Mouse (Mus musculus): Measurements from ENCODE around the gene Olfr146. TPM values are rescaled to one million over a fixed set of nuclear protein-coding genes. Genes with fewer than 3 reads are reported as not detected.

The Olfr146 gene
- not detected in 2 replicates for polyA plus RNA-seq (2014; fragmentation: Nextera tagmentation; extraction: Ambion mirVana)

DNA sequence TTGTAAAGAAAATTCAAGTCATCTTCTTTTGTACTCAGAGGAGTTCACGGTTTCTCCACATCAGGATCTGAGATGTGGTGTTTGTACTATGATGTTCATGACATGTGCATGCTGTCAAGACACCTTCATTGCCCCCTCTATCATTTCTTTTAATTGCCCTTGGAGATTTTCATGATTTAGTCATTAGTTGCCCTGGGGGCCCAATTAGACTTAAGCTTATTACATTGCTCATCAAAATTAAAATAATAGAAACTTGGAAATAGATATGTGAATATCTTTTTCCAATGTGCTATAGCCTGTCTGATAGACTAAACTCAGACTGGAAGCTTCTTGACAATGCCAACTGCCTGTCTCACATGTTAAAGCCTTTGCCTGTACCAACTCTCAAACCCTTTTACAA is at the start of gene Olfr146:
Gene Olfr146, minus strand, starts transcription at position 101 of the 400 bp plus-strand sequence.
- Histone ChIP-seq H3K36me3 (ENCODE audit: control insufficient read depth, insufficient read depth, low read length) (no peaks in the 10 kb centered on the region), H3K9ac (replicated peaks; ENCODE audit: low read depth, low read length) (no peak within 1 kb of the TSS), H3K27me3 (ENCODE audit: control insufficient read depth, insufficient read depth, low read length) (no peaks in the 10 kb centered on the region), H3K27ac (ENCODE audit: low read depth, low read length) (no peak within 1 kb of the TSS), H3K4me3 (ENCODE audit: low read depth, low read length) (no peak within 1 kb of the TSS), H3K4me2 (ENCODE audit: low read depth, low read length) (no peak within 1 kb of the TSS), H3K9me3 (ENCODE audit: control insufficient read depth, low read length) (no peaks in the 10 kb centered on the region), H3K4me1 (ENCODE audit: control insufficient read depth, insufficient read depth, low read length) (no peaks in the 10 kb centered on the region)
- 80% methylated on average over 1 of the region's 1 CpGs for WGBS
- no peak for ATAC-seq (ENCODE audit: low read depth)

DNA sequence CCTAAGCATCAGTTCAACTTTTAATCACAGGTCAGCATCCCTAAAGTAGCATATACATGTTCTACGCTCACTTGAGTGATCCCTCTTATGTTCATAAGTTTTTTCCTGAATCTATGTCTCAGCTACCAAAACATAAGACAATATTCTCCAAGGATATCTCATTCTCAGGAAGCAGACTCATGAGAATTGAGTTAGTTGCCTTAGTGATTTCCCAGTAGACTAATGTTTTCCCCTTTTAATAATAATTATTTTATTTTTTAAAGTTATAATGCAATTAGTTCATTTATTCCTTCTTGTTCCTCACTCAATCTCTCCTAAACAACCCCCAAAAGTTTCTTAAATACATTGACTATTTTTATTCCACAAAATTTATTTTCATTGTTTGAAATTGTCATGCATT is 41.7 kb upstream of the Olfr146 start, which contains the start of gene Olfr937:
Gene Olfr937, minus strand, starts transcription at position 101 of the 400 bp plus-strand sequence.
- no peak within 1 kb of the TSS for H3K9ac ChIP-seq (replicated peaks; ENCODE audit: low read depth, low read length)
- ATAC-seq (ENCODE audit: low read depth), result no peak
- no peak within 1 kb of the TSS for H3K27ac ChIP-seq (ENCODE audit: low read depth, low read length)
- no peaks in the 10 kb centered on the region for H3K36me3 ChIP-seq (ENCODE audit: control insufficient read depth, insufficient read depth, low read length)
- H3K4me3 ChIP-seq (ENCODE audit: low read depth, low read length), result no peak within 1 kb of the TSS
- no peak within 1 kb of the TSS for H3K4me2 ChIP-seq (ENCODE audit: low read depth, low read length)
- no peaks in the 10 kb centered on the region for H3K9me3 ChIP-seq (ENCODE audit: control insufficient read depth, low read length)
- 91% methylated on average over 1 of the region's 1 CpGs for WGBS
- no peaks in the 10 kb centered on the region for H3K4me1 ChIP-seq (ENCODE audit: control insufficient read depth, insufficient read depth, low read length)
- H3K27me3 ChIP-seq (ENCODE audit: control insufficient read depth, insufficient read depth, low read length), result no peaks in the 10 kb centered on the region

DNA sequence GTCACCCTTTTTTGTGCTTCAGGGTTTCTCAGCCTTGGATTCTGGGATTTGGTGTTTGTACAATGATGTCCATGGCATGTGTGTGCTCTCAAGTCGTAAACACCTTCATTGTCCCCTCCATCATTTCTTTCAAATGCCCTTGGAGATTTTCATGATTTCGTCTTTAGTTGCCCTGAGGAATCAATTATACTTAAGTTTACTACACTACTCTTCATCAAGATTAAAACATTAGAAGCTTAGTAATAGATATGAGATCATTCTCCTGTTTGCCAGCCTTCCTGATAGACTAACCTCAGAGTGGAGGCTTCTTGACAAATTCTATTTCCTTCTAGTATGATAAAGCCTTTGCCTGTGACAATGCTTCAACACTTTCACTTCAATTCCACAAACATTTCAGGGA is 23.6 kb downstream of the Olfr146 start, which contains the start of gene Olfr935:
Gene Olfr935, minus strand, starts transcription at position 101 of the 400 bp plus-strand sequence.
- H3K36me3 ChIP-seq (ENCODE audit: control insufficient read depth, insufficient read depth, low read length), result no peaks in the 10 kb centered on the region
- H3K4me1 ChIP-seq (ENCODE audit: control insufficient read depth, insufficient read depth, low read length), result no peaks in the 10 kb centered on the region
- no peak for ATAC-seq (ENCODE audit: low read depth)
- 83% methylated on average over 2 of the region's 2 CpGs for WGBS
- H3K4me3 ChIP-seq (ENCODE audit: low read depth, low read length), result no peak within 1 kb of the TSS
- H3K9me3 ChIP-seq (ENCODE audit: control insufficient read depth, low read length), result no peaks in the 10 kb centered on the region
- no peak within 1 kb of the TSS for H3K4me2 ChIP-seq (ENCODE audit: low read depth, low read length)
- H3K27me3 ChIP-seq (ENCODE audit: control insufficient read depth, insufficient read depth, low read length), result no peaks in the 10 kb centered on the region
- no peak within 1 kb of the TSS for H3K9ac ChIP-seq (replicated peaks; ENCODE audit: low read depth, low read length)
- H3K27ac ChIP-seq (ENCODE audit: low read depth, low read length), result no peak within 1 kb of the TSS

DNA sequence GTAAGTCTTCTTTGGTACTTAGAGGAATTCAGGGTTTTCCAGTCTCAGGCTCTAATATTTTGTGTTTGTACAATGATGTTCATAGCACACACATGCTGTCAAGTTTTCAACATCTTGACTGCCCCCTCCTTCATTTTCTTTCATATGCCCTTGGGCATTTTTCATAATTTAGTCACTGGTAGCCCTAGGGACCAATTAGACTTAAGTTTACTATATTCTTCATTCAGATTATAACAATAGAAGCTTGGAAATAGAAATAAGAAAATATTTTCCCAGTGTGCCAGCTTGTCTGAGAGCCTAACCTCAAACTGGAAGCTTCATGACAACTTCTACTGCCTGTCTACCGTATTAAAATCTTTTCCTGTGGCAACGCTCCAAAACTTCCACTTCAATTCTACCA is 35.0 kb downstream of the Olfr146 start, which contains the start of gene Olfr934:
Gene Olfr934, minus strand, starts transcription at position 101 of the 400 bp plus-strand sequence.
- Histone ChIP-seq H3K9me3 (ENCODE audit: control insufficient read depth, low read length) (no peaks in the 10 kb centered on the region), H3K36me3 (ENCODE audit: control insufficient read depth, insufficient read depth, low read length) (no peaks in the 10 kb centered on the region), H3K27me3 (ENCODE audit: control insufficient read depth, insufficient read depth, low read length) (no peaks in the 10 kb centered on the region), H3K4me1 (ENCODE audit: control insufficient read depth, insufficient read depth, low read length) (no peaks in the 10 kb centered on the region), H3K4me3 (ENCODE audit: low read depth, low read length) (no peak within 1 kb of the TSS), H3K27ac (ENCODE audit: low read depth, low read length) (no peak within 1 kb of the TSS), H3K4me2 (ENCODE audit: low read depth, low read length) (no peak within 1 kb of the TSS), H3K9ac (replicated peaks; ENCODE audit: low read depth, low read length) (no peak within 1 kb of the TSS)
- no peak for ATAC-seq (ENCODE audit: low read depth)
- WGBS, result 96% methylated on average over 2 of the region's 2 CpGs

DNA sequence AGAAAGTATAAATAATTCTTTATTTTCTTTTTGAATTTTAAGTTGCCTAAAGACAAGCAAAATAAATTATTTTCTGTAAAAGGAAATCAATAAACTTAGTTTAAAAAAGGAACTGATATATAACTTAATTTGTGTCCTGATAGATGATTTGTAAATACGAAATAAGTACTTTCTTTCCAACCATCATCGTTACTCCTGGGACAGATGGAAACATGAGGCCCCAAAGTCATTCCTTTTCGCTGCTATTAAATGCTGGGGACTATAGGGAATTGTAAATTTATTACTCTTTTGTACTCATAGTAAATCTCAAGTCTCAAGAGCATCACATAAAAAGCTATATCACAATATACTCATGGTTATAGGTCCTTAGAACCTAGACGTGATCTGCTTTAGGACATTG is 51.2 kb downstream of the Olfr146 start, which contains the start of gene Olfr933:
Gene Olfr933, plus strand, starts transcription at position 301 of the 400 bp plus-strand sequence.
- Histone ChIP-seq H3K4me2 (ENCODE audit: low read depth, low read length) (no peak within 1 kb of the TSS), H3K27ac (ENCODE audit: low read depth, low read length) (no peak within 1 kb of the TSS), H3K36me3 (ENCODE audit: control insufficient read depth, insufficient read depth, low read length) (no peaks in the 10 kb centered on the region), H3K9ac (replicated peaks; ENCODE audit: low read depth, low read length) (no peak within 1 kb of the TSS), H3K4me1 (ENCODE audit: control insufficient read depth, insufficient read depth, low read length) (no peaks in the 10 kb centered on the region), H3K4me3 (ENCODE audit: low read depth, low read length) (no peak within 1 kb of the TSS), H3K27me3 (ENCODE audit: control insufficient read depth, insufficient read depth, low read length) (no peaks in the 10 kb centered on the region), H3K9me3 (ENCODE audit: control insufficient read depth, low read length) (no peaks in the 10 kb centered on the region)
- 75% methylated on average over 4 of the region's 4 CpGs for WGBS
- ATAC-seq (ENCODE audit: low read depth), result no peak

Small RNAs within 50 kb of the gene (microRNA-seq; reads per million reads assigned to microRNA genes)
- not detected for gene Gm25529

Other genes with a start within 250 kb of the Olfr146 start
- not detected in 2 replicates for gene Olfr922, start 208.8 kb downstream of the Olfr146 start, polyA plus RNA-seq (2014; fragmentation: Nextera tagmentation; extraction: Ambion mirVana)
- gene Olfr923, start 196.8 kb downstream of the Olfr146 start, polyA plus RNA-seq (2014; fragmentation: Nextera tagmentation; extraction: Ambion mirVana), result not detected in 2 replicates
- not detected in 2 replicates for gene Olfr924, start 178.9 kb downstream of the Olfr146 start, polyA plus RNA-seq (2014; fragmentation: Nextera tagmentation; extraction: Ambion mirVana)
- not detected in 2 replicates for gene Olfr26, start 168.3 kb downstream of the Olfr146 start, polyA plus RNA-seq (2014; fragmentation: Nextera tagmentation; extraction: Ambion mirVana)
- gene Olfr926, start 146.3 kb downstream of the Olfr146 start, polyA plus RNA-seq (2014; fragmentation: Nextera tagmentation; extraction: Ambion mirVana), result not detected in 2 replicates
- not detected in 2 replicates for gene Olfr930, start 93.6 kb downstream of the Olfr146 start, polyA plus RNA-seq (2014; fragmentation: Nextera tagmentation; extraction: Ambion mirVana)
- gene Olfr933, start 51.1 kb downstream of the Olfr146 start, polyA plus RNA-seq (2014; fragmentation: Nextera tagmentation; extraction: Ambion mirVana), result not detected in 2 replicates
- gene Olfr934, start 35.1 kb downstream of the Olfr146 start, polyA plus RNA-seq (2014; fragmentation: Nextera tagmentation; extraction: Ambion mirVana), result not detected in 2 replicates
- gene Olfr935, start 23.7 kb downstream of the Olfr146 start, polyA plus RNA-seq (2014; fragmentation: Nextera tagmentation; extraction: Ambion mirVana), result not detected in 2 replicates
- not detected in 2 replicates for gene Olfr937, start 41.6 kb upstream of the Olfr146 start, polyA plus RNA-seq (2014; fragmentation: Nextera tagmentation; extraction: Ambion mirVana)
- gene Olfr938, start 55.5 kb upstream of the Olfr146 start, polyA plus RNA-seq (2014; fragmentation: Nextera tagmentation; extraction: Ambion mirVana), result not detected in 2 replicates
- gene Olfr27, start 104.8 kb upstream of the Olfr146 start, polyA plus RNA-seq (2014; fragmentation: Nextera tagmentation; extraction: Ambion mirVana), result not detected in 2 replicates
- gene Olfr943, start 142.9 kb upstream of the Olfr146 start, polyA plus RNA-seq (2014; fragmentation: Nextera tagmentation; extraction: Ambion mirVana), result not detected in 2 replicates
- not detected in 2 replicates for gene Olfr944, start 178.5 kb upstream of the Olfr146 start, polyA plus RNA-seq (2014; fragmentation: Nextera tagmentation; extraction: Ambion mirVana)
- not detected in 2 replicates for gene Olfr1537, start 226.6 kb upstream of the Olfr146 start, polyA plus RNA-seq (2014; fragmentation: Nextera tagmentation; extraction: Ambion mirVana)

Measured in neural tube, embryonic 14.5 days (tissue).